Mouse (Mus musculus) embryonic facial prominence, embryonic 12.5 days (tissue): ENCODE data around the gene Gm5431. TPM values are rescaled to one million over a fixed set of nuclear protein-coding genes. Genes with fewer than 3 reads are reported as not detected.
"Not testable (repeated sequence)": the region's sequence is repeated elsewhere in the genome, so short reads cannot be mapped to it uniquely, and the experiment has no call there.

Experiments used
- ATAC-seq: fragments of 200-750 bp; cut with Nextera tagmentation; 2 replicates; pipeline ENCODE4 v1.8.0; 2017; ENCODE audit not compliant: insufficient number of reproducible peaks, insufficient read depth, low FRiP score, low TSS enrichment
- H3K27ac ChIP-seq: fragments of 300-500 bp; sonication (generic); 2 replicates; pipeline ENCODE4 v1.5.1; 2016; ENCODE audit warnings: mild to moderate bottlenecking
- H3K27me3 ChIP-seq: fragments of 300-500 bp; sonication (generic); 2 replicates; pipeline ENCODE4 v1.6.1; 2016; ENCODE audit warnings: mild to moderate bottlenecking, moderate library complexity
- H3K36me3 ChIP-seq: fragments of 300-500 bp; sonication (generic); 2 replicates; pipeline ENCODE4 v1.6.1; 2016; ENCODE audit warnings: mild to moderate bottlenecking
- H3K4me1 ChIP-seq: fragments of 300-500 bp; sonication (generic); 2 replicates; pipeline ENCODE4 v1.6.1; 2016
- H3K4me2 ChIP-seq: fragments of 300-500 bp; sonication (generic); replicated peaks from 2 replicates; pipeline ENCODE4 v1.6.1; 2016; ENCODE audit warnings: mild to moderate bottlenecking, moderate library complexity
- H3K4me3 ChIP-seq: fragments of 300-500 bp; sonication (generic); 2 replicates; pipeline ENCODE4 v1.5.1; 2016; ENCODE audit warnings: mild to moderate bottlenecking
- H3K9ac ChIP-seq: fragments of 300-500 bp; sonication (generic); 2 replicates; pipeline ENCODE4 v1.6.1; 2016; ENCODE audit warnings: mild to moderate bottlenecking, moderate library complexity
- H3K9me3 ChIP-seq: fragments of 300-500 bp; sonication (generic); 2 replicates; pipeline ENCODE4 v1.6.1; 2016; ENCODE audit warnings: mild to moderate bottlenecking, moderate library complexity
- WGBS: fragments of 180-500 bp; shearing (Covaris S2); methylation state at CpG from one replicate; pipeline ENCODE4 v1.1.7; 2016; 5-methylcytosine and 5-hydroxymethylcytosine counted together
- polyA plus RNA-seq: library from polyadenylated mRNA; unstranded; fragments of >200 nt; fragmentation: Nextera tagmentation; extraction: Ambion mirVana; gene quantifications from 2 replicates; pipeline ENCODE4 v1.2.1, GENCODE M21; 2016

Gene Gm5431
- 0.06 TPM in 1 of 2 replicates, not detected in the other for polyA plus RNA-seq

DNA sequence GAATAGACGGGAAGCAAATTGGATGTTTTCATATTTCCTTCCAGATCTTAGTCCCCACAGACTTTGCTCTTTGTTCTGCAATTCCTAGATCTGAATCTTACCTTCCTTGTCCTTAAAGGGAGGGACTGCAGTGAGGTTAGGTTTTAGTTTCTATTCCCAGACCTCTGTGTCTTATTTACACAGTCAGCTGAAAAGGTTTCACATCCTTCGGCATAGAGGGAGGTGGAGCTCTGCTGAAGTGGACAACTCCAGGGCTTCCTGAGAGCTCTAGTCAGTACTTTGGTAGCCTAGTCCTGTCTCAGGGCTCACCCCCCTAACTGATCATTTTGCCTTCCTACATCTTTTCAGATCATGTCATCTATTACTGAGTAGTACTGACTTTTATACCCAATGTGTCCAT, at the start of gene Gm5431:
Gene Gm5431 (minus strand): TSS at position 194 of the 400 bp plus-strand sequence.
- Histone ChIP-seq H3K4me3 (no peak within 1 kb of the TSS), H3K9me3 (no peaks in the 10 kb centered on the region), H3K9ac (no peak within 1 kb of the TSS), H3K4me2 (no peak within 1 kb of the TSS), H3K4me1 (no peaks in the 10 kb centered on the region), H3K27me3 (no peaks in the 10 kb centered on the region), H3K36me3 (no peaks in the 10 kb centered on the region), H3K27ac (no peak within 1 kb of the TSS)
- ATAC-seq: no peak
- 68% methylated on average over 2 of the region's 2 CpGs for WGBS

DNA sequence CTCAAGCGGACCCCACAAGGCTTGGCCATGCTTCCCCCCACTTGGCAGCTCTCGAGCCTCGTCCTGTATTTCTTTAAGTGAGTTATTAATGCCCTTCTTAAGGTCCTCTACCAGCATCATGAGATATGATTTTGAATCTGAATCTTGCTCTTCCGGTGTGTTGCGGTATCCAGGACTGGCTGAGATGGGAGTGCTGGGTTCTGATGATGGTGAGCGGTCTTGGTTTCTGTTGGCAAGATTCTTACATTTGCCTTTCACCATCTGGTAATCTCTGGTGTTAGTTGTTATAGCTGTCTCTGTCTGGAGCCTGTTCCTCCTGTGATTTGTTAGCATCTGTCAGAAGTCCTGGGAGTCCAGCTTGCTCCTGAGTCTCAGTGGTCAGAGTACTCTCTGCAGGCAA, 44.1 kb upstream of the Gm5431 start, which contains the start of gene Psme2b:
Gene Psme2b (minus strand): TSS at position 101 of the 400 bp plus-strand sequence.
- not testable (repeated sequence) for H3K9ac ChIP-seq, H3K9me3 ChIP-seq, H3K27ac ChIP-seq, ATAC-seq, H3K36me3 ChIP-seq, H3K27me3 ChIP-seq, H3K4me3 ChIP-seq, H3K4me1 ChIP-seq, H3K4me2 ChIP-seq
- WGBS: 89% methylated on average over 6 of the region's 6 CpGs

DNA sequence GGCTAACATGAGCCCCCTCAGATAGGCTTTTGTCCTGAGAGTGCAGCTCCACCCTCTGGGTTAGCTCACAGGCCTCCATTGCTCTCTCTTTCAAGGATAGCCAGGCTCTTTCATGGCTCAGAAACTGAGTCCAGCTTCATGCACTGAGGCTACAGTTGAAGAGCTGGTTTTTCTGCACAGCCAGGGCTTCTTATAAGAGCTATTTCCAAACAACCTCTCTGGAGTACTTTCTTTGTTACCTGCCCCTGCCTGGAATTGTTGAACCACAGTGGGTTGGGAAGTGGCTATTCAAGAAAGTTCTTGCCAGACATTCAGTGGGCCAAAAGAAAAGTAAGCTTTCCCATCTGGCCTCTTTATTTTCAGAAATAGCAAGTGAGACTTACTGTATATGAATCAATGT, 37.3 kb upstream of the Gm5431 start:
- not testable (repeated sequence) for H3K36me3 ChIP-seq, H3K9ac ChIP-seq, H3K27me3 ChIP-seq, ATAC-seq, H3K4me2 ChIP-seq, H3K27ac ChIP-seq, H3K4me1 ChIP-seq, H3K9me3 ChIP-seq, H3K4me3 ChIP-seq

DNA sequence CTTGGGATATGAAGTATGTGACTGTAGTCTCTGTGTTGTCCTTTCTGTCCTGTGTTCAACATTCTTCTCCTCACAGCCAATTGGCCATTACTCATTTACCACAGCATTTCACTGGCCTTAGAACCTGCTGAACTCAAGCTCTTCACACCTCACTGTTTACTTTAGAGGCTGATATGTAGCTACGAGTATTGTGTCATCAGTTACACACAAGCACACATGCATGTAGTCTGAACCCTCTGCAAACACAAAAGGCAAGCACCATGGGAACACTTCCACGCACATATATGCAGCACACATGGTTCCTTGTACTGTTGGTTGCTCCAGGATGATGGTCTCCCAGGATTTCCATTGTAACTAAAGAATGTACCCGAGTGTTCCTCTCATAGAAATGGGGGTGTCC, 33.3 kb upstream of the Gm5431 start:
- not testable (repeated sequence) for H3K4me3 ChIP-seq, H3K27me3 ChIP-seq, H3K9me3 ChIP-seq, H3K36me3 ChIP-seq, H3K4me2 ChIP-seq, H3K9ac ChIP-seq, H3K27ac ChIP-seq, H3K4me1 ChIP-seq, ATAC-seq
- no CpG with 5 or more reads among the region's 3 CpGs for WGBS

DNA sequence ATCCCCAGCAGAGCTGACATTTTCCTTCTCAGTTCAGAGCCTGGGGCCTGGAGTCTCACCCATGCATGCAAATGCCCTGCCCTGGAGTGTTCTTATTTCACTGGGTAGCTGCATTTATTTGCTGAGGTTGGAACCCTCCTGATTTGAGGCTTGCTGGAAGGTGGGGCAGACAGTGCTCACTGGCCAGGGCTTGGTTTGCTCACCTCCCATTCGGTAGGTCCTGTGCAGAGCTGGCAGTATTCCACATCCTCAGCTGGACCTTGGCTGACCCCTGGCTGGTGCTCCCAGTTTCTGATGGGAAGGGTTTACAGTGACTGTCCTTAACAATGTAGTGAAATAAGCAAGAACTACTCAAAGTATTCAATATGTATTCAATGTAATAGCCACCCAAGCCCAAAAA, 31.9 kb upstream of the Gm5431 start:
- 71% methylated on average over 1 of the region's 1 CpGs for WGBS
- not testable (repeated sequence) for H3K9ac ChIP-seq, H3K36me3 ChIP-seq, H3K4me3 ChIP-seq, H3K27me3 ChIP-seq, H3K4me1 ChIP-seq, H3K4me2 ChIP-seq, ATAC-seq, H3K9me3 ChIP-seq, H3K27ac ChIP-seq

DNA sequence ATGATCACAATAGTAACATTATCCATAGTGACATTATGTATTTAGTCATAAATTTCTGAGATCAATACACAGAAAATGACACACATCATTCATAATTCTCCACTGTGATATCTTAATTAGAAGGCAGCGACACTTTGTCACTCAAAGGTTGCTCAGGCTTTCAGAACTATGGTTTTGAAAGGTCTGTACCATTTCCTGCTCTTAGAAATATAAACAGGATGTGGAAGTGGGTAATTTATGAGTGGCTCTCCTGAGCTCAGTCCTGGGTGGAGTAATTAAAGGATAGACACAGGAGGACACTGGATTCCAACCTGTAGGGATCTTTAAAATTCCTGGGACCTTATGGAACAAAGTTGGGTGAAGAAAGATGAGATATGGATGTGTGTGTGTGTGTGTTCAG, 31.4 kb upstream of the Gm5431 start:
- H3K9ac ChIP-seq, ATAC-seq: not testable (repeated sequence)
- 78% methylated on average over 1 of the region's 1 CpGs for WGBS

DNA sequence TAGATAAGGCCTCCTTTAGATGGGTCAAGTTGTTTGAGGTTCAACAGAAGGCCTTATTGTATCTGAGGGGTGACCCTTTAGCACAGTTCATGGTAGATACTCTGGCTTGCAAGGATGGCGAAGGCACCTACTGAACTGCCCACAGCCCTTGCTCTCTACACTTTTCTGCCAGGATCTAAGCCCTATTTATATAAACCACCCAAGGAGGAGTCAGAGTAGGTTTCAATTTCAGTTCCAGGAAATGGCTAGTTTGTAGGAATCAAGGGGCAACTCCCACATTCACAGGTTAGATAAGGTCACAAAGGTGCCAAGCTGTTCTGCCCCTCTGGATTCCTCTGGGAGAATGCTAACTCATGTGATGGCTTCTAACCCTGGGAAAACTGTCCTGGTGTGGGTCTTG, 26.1 kb upstream of the Gm5431 start:
- H3K9me3 ChIP-seq, H3K27me3 ChIP-seq, H3K36me3 ChIP-seq, H3K27ac ChIP-seq, H3K4me1 ChIP-seq, H3K4me2 ChIP-seq, H3K9ac ChIP-seq, ATAC-seq, H3K4me3 ChIP-seq: not testable (repeated sequence)
- 88% methylated on average over 1 of the region's 1 CpGs for WGBS

More for the DNA sequence above, 31.4 kb upstream of the Gm5431 start:
- not testable (repeated sequence) for H3K9me3 ChIP-seq, H3K4me3 ChIP-seq, H3K4me1 ChIP-seq, H3K27me3 ChIP-seq, H3K36me3 ChIP-seq, H3K27ac ChIP-seq, H3K4me2 ChIP-seq

DNA sequence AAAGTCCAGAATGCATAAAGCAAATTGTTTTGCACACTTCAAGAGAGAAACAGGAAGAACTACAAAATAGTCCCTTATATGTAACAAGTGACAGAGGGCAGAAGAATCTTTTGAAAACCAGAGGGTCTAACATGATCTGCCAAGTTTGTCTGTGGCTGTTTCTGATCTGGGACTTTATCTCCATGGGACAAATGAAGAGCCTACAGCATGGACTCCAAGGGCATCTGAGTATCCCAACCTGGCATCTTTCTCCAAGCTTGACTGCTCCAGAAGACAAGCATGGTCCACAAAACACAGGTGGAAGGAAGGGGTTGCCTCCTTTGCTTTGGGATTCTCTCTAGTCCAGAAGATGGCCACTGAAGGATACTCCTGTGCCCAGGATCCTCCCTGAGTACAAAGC, 24.4 kb upstream of the Gm5431 start:
- not testable (repeated sequence) for H3K27me3 ChIP-seq, H3K27ac ChIP-seq, H3K4me3 ChIP-seq, H3K4me1 ChIP-seq, H3K36me3 ChIP-seq, H3K4me2 ChIP-seq, ATAC-seq, H3K9ac ChIP-seq, H3K9me3 ChIP-seq

DNA sequence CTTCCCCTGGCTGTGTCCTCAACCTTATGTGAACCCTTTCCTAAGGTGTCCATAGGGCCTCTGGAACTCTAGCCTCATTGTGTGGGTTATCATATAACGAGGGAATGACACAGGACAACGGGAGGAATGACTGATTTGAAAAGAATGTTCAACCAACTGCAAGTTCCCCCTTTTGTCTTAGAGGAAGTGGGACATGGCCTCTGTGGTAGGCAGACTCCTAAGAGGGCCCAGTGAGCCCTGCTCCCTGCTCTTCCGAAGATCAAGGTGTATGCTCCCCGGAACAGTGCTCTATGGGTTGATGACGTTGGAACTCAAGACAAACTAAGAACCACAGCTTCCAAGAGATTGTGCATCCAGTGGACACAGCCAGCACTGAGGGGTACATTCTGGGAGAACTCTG, 21.8 kb upstream of the Gm5431 start:
- WGBS: 80% methylated on average over 5 of the region's 5 CpGs
- H3K27me3 ChIP-seq, H3K4me2 ChIP-seq, ATAC-seq, H3K4me3 ChIP-seq, H3K4me1 ChIP-seq, H3K36me3 ChIP-seq, H3K9me3 ChIP-seq, H3K9ac ChIP-seq, H3K27ac ChIP-seq: not testable (repeated sequence)

DNA sequence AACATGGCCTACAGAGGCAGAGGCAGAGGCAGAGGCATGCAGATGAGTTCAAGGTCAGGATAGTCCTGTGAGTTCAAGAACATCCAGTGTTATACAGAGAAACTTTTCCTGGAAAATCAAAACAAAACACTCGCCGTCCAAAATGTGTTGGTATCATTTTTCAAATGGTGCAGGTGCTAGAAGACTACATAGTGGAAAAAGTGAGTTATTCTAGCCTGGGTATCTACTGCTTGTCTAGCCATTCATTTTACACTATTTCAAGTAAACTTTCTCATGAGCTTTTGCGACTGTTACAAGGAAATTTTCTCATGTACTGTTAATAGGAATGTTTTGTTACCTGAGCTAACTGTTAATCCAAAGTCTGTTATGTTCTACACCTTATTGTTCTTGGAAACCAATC, 16.4 kb upstream of the Gm5431 start:
- ATAC-seq: no peak
- Histone ChIP-seq H3K27ac (no peak overlapping the region), H3K4me3 (no peak overlapping the region), H3K4me1 (no peaks in the 10 kb centered on the region), H3K36me3 (no peaks in the 10 kb centered on the region), H3K9me3 (no peaks in the 10 kb centered on the region), H3K27me3 (no peaks in the 10 kb centered on the region), H3K9ac (no peak overlapping the region), H3K4me2 (no peak overlapping the region)
- 84% methylated on average over 3 of the region's 3 CpGs for WGBS

DNA sequence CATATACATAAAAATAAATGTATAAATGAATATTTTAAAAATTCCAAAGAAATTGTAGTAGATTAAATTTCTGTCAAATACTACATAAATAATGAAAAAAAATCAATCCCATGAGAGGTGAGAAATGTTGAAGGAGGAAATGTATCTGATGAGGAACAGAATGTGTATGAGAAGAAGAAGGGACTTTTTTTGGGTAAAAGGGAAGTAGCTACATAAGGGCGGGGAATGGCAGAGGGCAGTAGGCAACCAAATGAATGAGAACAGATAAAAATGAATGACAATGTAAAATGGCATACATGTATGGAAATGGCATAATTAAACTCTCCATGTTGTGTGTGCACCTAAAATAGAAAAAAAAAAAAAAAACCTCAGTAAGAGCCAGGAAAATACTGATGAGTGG, 11.6 kb upstream of the Gm5431 start:
- no peaks in the 10 kb centered on the region for H3K27me3 ChIP-seq

DNA sequence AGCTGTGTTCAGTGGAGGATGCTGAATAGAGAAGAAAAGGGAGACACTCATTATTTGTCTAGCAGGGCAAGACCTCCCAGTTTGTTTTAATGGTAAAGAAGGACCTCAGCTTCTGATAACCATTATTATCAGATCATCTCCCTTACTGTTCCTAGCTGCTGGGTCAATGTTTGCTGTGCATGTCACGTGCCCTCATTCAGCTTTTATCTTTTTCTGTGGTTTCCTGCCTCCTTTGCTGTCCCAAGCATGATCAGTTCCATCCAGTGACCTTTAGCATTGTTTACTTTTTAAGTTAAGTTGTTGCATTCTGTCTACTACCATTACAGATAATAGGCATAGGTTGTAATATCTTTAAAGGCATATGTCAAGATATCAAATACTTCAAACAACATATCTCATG, 6.4 kb upstream of the Gm5431 start:
- WGBS: 59% methylated on average over 1 of the region's 1 CpGs
- Histone ChIP-seq H3K27me3 (no peaks in the 10 kb centered on the region), H3K4me1 (no peaks in the 10 kb centered on the region), H3K9me3 (no peaks in the 10 kb centered on the region), H3K4me2 (no peak overlapping the region), H3K4me3 (no peak overlapping the region), H3K27ac (no peak overlapping the region), H3K9ac (no peak overlapping the region), H3K36me3 (no peaks in the 10 kb centered on the region)
- no peak for ATAC-seq

More for the DNA sequence above, 11.6 kb upstream of the Gm5431 start:
- Histone ChIP-seq H3K27ac (no peak overlapping the region), H3K4me1 (no peaks in the 10 kb centered on the region), H3K9me3 (no peaks in the 10 kb centered on the region), H3K4me3 (no peak overlapping the region), H3K4me2 (no peak overlapping the region), H3K36me3 (no peaks in the 10 kb centered on the region), H3K9ac (no peak overlapping the region)
- WGBS: 90% methylated on average over 1 of the region's 1 CpGs
- ATAC-seq: no peak

DNA sequence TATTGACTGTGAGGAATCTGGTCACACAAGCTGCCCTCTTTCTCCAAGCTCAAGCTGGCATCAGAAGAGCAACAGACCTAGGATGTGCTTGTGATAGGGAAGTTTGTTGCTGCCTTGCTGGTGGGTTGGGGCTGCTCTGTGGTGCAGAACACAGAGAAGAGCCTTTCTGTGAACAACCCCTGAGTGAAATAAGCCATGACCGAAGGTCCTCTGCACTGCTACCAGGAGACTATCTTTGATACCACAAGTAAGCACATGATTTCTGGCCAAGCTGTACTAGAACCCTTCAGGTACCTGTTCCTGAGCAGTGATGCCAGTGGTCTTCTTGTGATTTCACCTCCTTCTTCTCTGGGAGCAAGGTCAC, 465 bp downstream of the Gm5431 start:
- not testable (repeated sequence) for H3K9ac ChIP-seq, H3K4me2 ChIP-seq, ATAC-seq, H3K36me3 ChIP-seq, H3K9me3 ChIP-seq, H3K4me3 ChIP-seq, H3K27ac ChIP-seq, H3K27me3 ChIP-seq, H3K4me1 ChIP-seq
- WGBS: 89% methylated on average over 1 of the region's 1 CpGs
